ENCODE assay signal across 9 mouse cellular contexts in genomic region chr2:128427181-128427880, GRCm38 (mm10).
DNase-seq lines count a peak whose midpoint lies in the region; ATAC-seq and TF ChIP-seq lines count a peak whose summit lies in the region.
"Had no signal": no experiment of that assay in that cellular context is flagged by ENCODE, and none has a peak within 500 bp of the region (broad histone marks: within the 10 kb centered on the region; RNA-seq: fewer than 3 reads in every experiment).

No protein-coding gene starts in this region.

- TF ChIP-seq POLR2A in MEL (IDR thresholded peaks at IDR 0.05; ENCODE audit: control insufficient read depth in 1 of 2, insufficient read depth in 1 of 2, low read depth in 1 of 2, low read length in 2 of 2, poor library complexity in 1 of 2): no peak

- peak overlapping the region; percentile 59 for H3K4me2 ChIP-seq in heart, embryonic 16.5 days (ENCODE audit: low read depth, low read length)
- peak overlapping the region; percentile 54 for H3K4me2 ChIP-seq in liver, embryonic 11.5 days
- H3K4me2 ChIP-seq in forebrain, embryonic 14.5 days (ENCODE audit: low read length): no peak overlapping the region

- intact Hi-C loops in heart, postnatal 25 days (cut with DNase I): loop anchor here (5.0 kb wide), 1 partner anchor 80 kb away; no protein-coding TSS in a partner anchor

- no peak for TF ChIP-seq RAD21 in MEL (IDR thresholded peaks at IDR 0.05; ENCODE audit: low read depth, low read length)

- ATAC-seq in heart, embryonic 16.5 days (replicated peaks; ENCODE audit: extremely low read depth, insufficient read depth, low FRiP score): no peak
- no peak for ATAC-seq in liver, embryonic 11.5 days (replicated peaks; ENCODE audit: low FRiP score)
- ATAC-seq in forebrain, embryonic 14.5 days: no peak

- H3K4me3 ChIP-seq in heart, embryonic 16.5 days (ENCODE audit: low read length): peak overlapping the region; percentile 47
- H3K4me3 ChIP-seq in MEL (ENCODE audit: control insufficient read depth in 1 of 2, insufficient read depth in 1 of 2, low read depth in 2 of 2, low read length in 2 of 2): peak overlapping the region; percentile 78 to 79; a peak in 3 of 4 replicates
- H3K4me3 ChIP-seq in liver, embryonic 11.5 days (ENCODE audit: low read depth, low read length): 0 out of 2 replicates have a peak overlapping the region, but pooled peaks have one; percentile 25
- no peak overlapping the region for H3K4me3 ChIP-seq in forebrain, embryonic 14.5 days (ENCODE audit: low read depth, low read length)

- H3K27me3 ChIP-seq in heart, embryonic 16.5 days (ENCODE audit: control insufficient read depth, insufficient read depth, low read length): no peaks in the 10 kb centered on the region
- no peaks in the 10 kb centered on the region for H3K27me3 ChIP-seq in MEL (ENCODE audit: control insufficient read depth in 1 of 2, insufficient read depth in 2 of 2, low read length in 2 of 2)
- no peaks in the 10 kb centered on the region for H3K27me3 ChIP-seq in liver, embryonic 11.5 days (replicated peaks; ENCODE audit: control insufficient read depth, insufficient read depth, low read length)
- H3K27me3 ChIP-seq in forebrain, embryonic 14.5 days (replicated peaks; ENCODE audit: control insufficient read depth, insufficient read depth, low read length): no peaks in the 10 kb centered on the region

- peaks cover 24% of the 10 kb centered on the region for H3K79me2 ChIP-seq in MEL (ENCODE audit: control insufficient read depth, insufficient read depth, low read length, poor library complexity)

- WGBS in heart, embryonic 16.5 days: 73% methylated on average over 6 of the region's 6 CpGs
- WGBS in liver, embryonic 11.5 days: 64% methylated on average over 6 of the region's 6 CpGs
- 87% methylated on average over 6 of the region's 6 CpGs for WGBS in forebrain, embryonic 14.5 days

- DNase-seq in heart, postnatal 25 days (ENCODE audit: low spot score): no peak
- DNase-seq in 3134 (ENCODE audit: extremely low read depth, insufficient read length, low spot score): peak; percentile 72
- DNase-seq in MEL (ENCODE audit: low read depth, low spot score): peak; percentile 20
- DNase-seq in liver, embryonic 11.5 days (ENCODE audit: low spot score): no peak
- no peak for DNase-seq in cerebellum, adult 11 months
- DNase-seq in forebrain, embryonic 14.5 days (ENCODE audit: low spot score): no peak
- no peak for DNase-seq in left cerebral cortex, adult 11 months (ENCODE audit: low spot score)
- DNase-seq: cerebellum, postnatal 14 days had no signal

- no peak overlapping the region; the same call in 1 of the 2 replicates for H3K9ac ChIP-seq in heart, embryonic 16.5 days (ENCODE audit: low read length)
- H3K9ac ChIP-seq in MEL (ENCODE audit: control insufficient read depth, low read depth, low read length, poor library complexity, severe bottlenecking): peak overlapping the region; percentile 80
- H3K9ac ChIP-seq in liver, embryonic 11.5 days (ENCODE audit: low read depth, low read length): no peak overlapping the region; the same call in 1 of the 2 replicates
- no peak overlapping the region for H3K9ac ChIP-seq in forebrain, embryonic 14.5 days (ENCODE audit: low read length)

- peak; percentile 42 to 56; a peak in 3 of 4 replicates for TF ChIP-seq EP300 in MEL (IDR thresholded peaks at IDR 0.05; ENCODE audit: low read depth in 1 of 2, low read length in 2 of 2)

- H3K27ac ChIP-seq in heart, embryonic 16.5 days (ENCODE audit: low read length): no peak overlapping the region; the same call in 1 of the 2 replicates
- peak overlapping the region; percentile 93 for H3K27ac ChIP-seq in MEL (ENCODE audit: control insufficient read depth, low read depth, low read length)
- H3K27ac ChIP-seq in liver, embryonic 11.5 days (ENCODE audit: low read depth, low read length): no peak overlapping the region
- no peak overlapping the region for H3K27ac ChIP-seq in forebrain, embryonic 14.5 days (ENCODE audit: low read depth, low read length)

- H3K36me3 ChIP-seq in heart, embryonic 16.5 days (ENCODE audit: control insufficient read depth, insufficient read depth): no peaks in the 10 kb centered on the region
- H3K36me3 ChIP-seq in MEL (ENCODE audit: control insufficient read depth in 1 of 2, insufficient read depth in 2 of 2, low read length in 2 of 2): peaks cover 0 to 27% of the 10 kb centered on the region in 2 experiments; a peak in 2 of 4 replicates
- H3K36me3 ChIP-seq in liver, embryonic 11.5 days (ENCODE audit: control insufficient read depth, insufficient read depth, low read length): no peaks in the 10 kb centered on the region
- no peaks in the 10 kb centered on the region for H3K36me3 ChIP-seq in forebrain, embryonic 14.5 days (ENCODE audit: control insufficient read depth, insufficient read depth, low read length)

- H3K4me1 ChIP-seq in heart, embryonic 16.5 days (ENCODE audit: control insufficient read depth, insufficient read depth, low read length): peaks cover 27% of the 10 kb centered on the region
- peaks cover 7 to 42% of the 10 kb centered on the region in 2 experiments for H3K4me1 ChIP-seq in MEL (ENCODE audit: control insufficient read depth in 1 of 2, insufficient read depth in 2 of 2, low read length in 2 of 2)
- H3K4me1 ChIP-seq in liver, embryonic 11.5 days (replicated peaks; ENCODE audit: control insufficient read depth, insufficient read depth, low read length): peaks cover 26% of the 10 kb centered on the region
- H3K4me1 ChIP-seq in forebrain, embryonic 14.5 days (ENCODE audit: control insufficient read depth, insufficient read depth, low read length): no peaks in the 10 kb centered on the region

- 0 out of 2 replicates have a peak, but pooled peaks cover 5% of the 10 kb centered on the region for H3K9me3 ChIP-seq in heart, embryonic 16.5 days (replicated peaks; ENCODE audit: control insufficient read depth, low read length)
- no peaks in the 10 kb centered on the region for H3K9me3 ChIP-seq in MEL (replicated peaks; ENCODE audit: insufficient read depth, low read length)
- H3K9me3 ChIP-seq in liver, embryonic 11.5 days (ENCODE audit: control insufficient read depth, low read length): no peaks in the 10 kb centered on the region
- H3K9me3 ChIP-seq in forebrain, embryonic 14.5 days (replicated peaks; ENCODE audit: control insufficient read depth, low read length): no peaks in the 10 kb centered on the region

- no peak for TF ChIP-seq CTCF in MEL (IDR thresholded peaks at IDR 0.05 in 2 of 3, conservative IDR thresholded peaks at IDR 0.05 in 1 of 3; ENCODE audit: control insufficient read depth in 1 of 3, insufficient read depth in 1 of 3, low read depth in 2 of 3, low read length in 3 of 3, poor library complexity in 1 of 3, severe bottlenecking in 1 of 3)

TF ChIP-seq in MEL, 35 proteins besides CTCF, POLR2A, EP300 and RAD21:
- TF ChIP-seq ZKSCAN1 (IDR thresholded peaks at IDR 0.05; ENCODE audit: low read depth, low read length) (no peak), MAX (IDR thresholded peaks at IDR 0.05; ENCODE audit: low read length) (no peak), MYC (IDR thresholded peaks at IDR 0.05; ENCODE audit: low read depth, low read length) (no peak), ETS1 (IDR thresholded peaks at IDR 0.05; ENCODE audit: low read depth, low read length) (no peak), MAFK (IDR thresholded peaks at IDR 0.05; ENCODE audit: borderline replicate concordance, low read depth, low read length) (no peak), UBTF (IDR thresholded peaks at IDR 0.05; ENCODE audit: borderline replicate concordance, insufficient read depth, low read depth, low read length) (no peak), MEF2A (IDR thresholded peaks at IDR 0.05; ENCODE audit: extremely low read depth, insufficient replicate concordance, low read depth, low read length, poor library complexity, severe bottlenecking) (no peak), TCF12 (IDR thresholded peaks at IDR 0.05; ENCODE audit: low read depth, low read length) (0 out of 2 replicates have a peak, but pooled peaks have one; percentile 16), HCFC1 (IDR thresholded peaks at IDR 0.05; ENCODE audit: low read depth, low read length) (no peak), GATA1 (IDR thresholded peaks at IDR 0.05; ENCODE audit: low read depth, low read length) (peak; percentile 68), NRF1 (IDR thresholded peaks at IDR 0.05; ENCODE audit: insufficient read depth, low read depth, low read length, poor library complexity, severe bottlenecking) (no peak), RCOR1 (IDR thresholded peaks at IDR 0.05; ENCODE audit: low read depth, low read length) (peak; percentile 72; the same call in 1 of the 2 replicates), CHD1 (IDR thresholded peaks at IDR 0.05; ENCODE audit: low read depth, low read length) (no peak)

Comparison
In these comparisons a context has a peak if more than half of its experiments do, and no peak if none do; other contexts are left out.
1. DNase-seq: peak in 3134 (single experiment) and MEL (single experiment); none in heart, postnatal 25 days (single experiment), liver, embryonic 11.5 days (single experiment), cerebellum, adult 11 months (single experiment), forebrain, embryonic 14.5 days (single experiment) and left cerebral cortex, adult 11 months (single experiment).